Mouse (Mus musculus): ENCODE results near the gene Olfr248.
"Not testable (repeated sequence)": the region's sequence is repeated elsewhere in the genome, so short reads cannot be mapped to it uniquely, and the experiment has no call there.

Olfr248 gene

DNA sequence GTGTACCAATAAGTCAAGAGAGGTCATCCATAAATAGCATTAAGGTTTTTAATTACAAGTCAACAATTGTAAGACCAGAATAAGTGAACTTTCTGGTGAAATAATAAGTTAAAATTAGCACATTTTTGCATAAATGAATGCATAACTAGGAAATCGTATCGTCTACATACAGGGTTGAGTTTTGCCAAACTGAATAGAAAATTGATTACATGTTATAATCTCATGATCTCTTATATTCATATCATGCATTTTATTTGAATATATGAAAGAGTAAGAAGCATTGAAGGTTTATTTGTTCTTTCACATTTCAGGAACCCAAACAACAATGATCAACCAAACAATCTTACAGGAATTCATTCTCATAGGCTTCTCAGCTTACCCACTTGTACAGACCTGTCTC lies at the start of gene Olfr248:
TSS of gene Olfr248 (plus strand) at position 301 of the 400 bp plus-strand sequence.
- no peak for DNase-seq (ENCODE audit: low spot score)

DNA sequence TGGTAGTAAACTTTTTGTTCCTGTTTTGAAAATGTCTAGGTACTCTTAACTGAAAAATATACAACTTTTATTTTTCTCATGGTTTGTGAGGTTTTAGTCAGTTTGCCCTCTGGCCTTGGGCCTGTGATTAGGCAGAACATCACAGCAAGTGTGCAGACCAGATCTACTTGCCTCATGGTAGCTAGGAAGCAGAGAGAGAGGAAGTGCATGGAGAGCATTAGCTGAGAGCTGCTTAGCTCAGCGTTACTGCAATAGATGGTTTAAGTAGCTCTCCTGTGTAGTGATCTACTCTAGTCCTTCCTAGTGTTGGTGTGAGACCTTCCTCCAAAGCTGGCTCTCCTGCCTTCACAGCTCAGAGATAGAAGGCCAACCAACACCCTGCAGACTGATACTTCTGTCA lies 37.2 kb upstream of the Olfr248 start:
- not testable (repeated sequence) for DNase-seq (ENCODE audit: low spot score)

DNA sequence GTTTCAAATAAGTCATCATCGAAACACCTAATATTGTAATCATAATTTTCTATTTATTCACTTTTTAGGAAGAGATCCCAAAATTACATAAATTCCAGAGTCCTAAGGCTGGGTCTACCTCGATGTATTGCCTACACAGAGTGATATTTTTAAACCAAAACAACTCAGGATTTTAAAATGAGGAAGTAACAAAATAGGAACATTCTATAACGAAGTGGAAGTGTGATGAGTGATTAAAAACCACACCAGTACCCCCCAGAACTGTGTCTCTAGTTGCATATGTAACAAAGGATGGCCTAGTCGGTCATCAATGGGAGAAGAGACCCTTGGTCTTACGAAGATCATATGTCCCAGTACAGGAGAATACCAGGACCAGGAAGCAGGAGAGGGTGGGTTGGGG lies 36.2 kb upstream of the Olfr248 start:
- no peak for DNase-seq (ENCODE audit: low spot score)

DNA sequence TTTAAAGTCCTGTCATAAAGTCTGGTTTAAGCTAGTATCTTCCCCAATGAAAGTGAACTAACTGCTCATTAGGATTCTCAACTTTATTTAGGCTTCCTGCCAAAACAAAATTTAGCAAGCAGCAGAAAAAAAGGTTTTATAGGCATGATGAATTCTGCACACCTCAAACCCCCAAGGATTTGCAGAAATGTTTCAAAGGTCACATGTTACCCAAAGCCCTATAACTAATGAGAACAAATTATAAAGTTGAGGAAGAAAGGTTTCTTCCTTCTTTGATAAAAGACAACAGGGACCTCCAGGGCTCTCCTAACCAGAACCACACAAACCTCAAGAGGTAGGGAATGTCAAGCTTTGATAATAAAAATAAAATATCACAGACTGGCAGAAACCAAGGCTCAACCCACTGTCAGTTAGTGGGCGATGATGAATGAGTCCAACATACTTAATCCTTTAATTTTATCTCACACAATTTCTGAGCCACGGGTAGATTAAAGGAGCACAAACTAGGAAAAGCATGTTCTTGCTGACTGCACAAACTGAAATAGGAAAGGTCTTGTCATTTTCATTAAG lies 25.9 kb upstream of the Olfr248 start, which contains the start of gene Olfr417:
TSS of gene Olfr417 (plus strand) at position 241 of the 570 bp plus-strand sequence.
- no peak for DNase-seq (ENCODE audit: low spot score)

DNA sequence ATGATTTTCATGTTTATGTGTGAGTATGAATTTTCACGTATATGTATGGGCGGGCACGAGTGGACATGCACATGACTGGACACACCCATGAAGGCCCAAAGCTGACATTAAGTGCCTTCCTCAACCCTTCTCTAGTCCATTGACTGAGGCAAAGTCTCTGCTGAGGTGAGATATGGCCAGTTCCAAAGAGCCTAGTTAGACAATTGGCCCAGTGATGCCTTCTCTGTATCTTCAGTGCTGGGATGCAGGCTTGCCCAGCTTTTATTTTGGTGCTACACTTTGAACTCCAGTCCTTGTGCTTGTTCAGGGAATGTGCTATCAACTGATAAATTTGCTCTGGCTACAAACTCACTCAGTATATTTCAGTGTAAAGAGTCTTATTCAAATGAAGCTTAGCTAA lies 17.0 kb upstream of the Olfr248 start:
- no peak for DNase-seq (ENCODE audit: low spot score)

DNA sequence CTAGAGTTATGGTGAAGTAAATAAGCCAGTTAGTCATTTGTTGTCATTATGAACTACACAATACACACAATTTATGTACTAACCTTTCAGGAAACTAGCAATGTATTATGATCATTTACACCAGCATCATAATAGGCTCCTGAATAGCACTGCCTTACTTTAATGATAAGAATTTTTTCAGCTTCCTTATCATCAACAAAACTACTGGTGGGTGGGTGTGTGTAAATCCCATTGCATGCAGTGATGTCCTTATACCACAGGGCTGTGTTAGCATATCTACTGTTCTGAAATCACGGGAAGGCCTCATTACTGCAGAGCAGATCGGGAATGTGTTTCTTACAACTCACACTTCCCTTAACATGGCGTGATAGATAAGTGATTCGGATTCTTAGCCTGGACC lies 32.1 kb downstream of the Olfr248 start:
- DNase-seq (ENCODE audit: low spot score), result no peak

DNA sequence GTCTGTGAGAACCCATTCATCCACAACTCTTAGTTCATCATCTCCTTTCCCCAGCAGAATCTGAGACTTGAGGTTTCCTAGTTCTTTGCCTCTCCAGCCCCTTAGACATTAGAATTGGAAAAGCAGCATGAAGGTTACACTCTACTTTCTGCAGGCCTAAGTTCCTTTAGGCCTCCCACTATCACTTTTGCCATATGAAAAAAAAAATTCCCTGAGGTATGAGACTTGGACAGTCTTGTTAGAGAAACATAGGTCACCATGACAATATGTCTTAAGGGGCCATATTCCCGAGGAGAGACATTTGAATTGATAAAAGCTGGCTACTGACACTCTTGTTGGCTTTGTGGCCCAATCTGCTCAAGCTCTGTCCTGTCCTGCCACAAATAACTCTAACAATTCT lies 32.9 kb downstream of the Olfr248 start, which contains the start of gene Olfr414:
TSS of gene Olfr414 (plus strand) at position 301 of the 400 bp plus-strand sequence.
- no peak for DNase-seq (ENCODE audit: low spot score)

DNA sequence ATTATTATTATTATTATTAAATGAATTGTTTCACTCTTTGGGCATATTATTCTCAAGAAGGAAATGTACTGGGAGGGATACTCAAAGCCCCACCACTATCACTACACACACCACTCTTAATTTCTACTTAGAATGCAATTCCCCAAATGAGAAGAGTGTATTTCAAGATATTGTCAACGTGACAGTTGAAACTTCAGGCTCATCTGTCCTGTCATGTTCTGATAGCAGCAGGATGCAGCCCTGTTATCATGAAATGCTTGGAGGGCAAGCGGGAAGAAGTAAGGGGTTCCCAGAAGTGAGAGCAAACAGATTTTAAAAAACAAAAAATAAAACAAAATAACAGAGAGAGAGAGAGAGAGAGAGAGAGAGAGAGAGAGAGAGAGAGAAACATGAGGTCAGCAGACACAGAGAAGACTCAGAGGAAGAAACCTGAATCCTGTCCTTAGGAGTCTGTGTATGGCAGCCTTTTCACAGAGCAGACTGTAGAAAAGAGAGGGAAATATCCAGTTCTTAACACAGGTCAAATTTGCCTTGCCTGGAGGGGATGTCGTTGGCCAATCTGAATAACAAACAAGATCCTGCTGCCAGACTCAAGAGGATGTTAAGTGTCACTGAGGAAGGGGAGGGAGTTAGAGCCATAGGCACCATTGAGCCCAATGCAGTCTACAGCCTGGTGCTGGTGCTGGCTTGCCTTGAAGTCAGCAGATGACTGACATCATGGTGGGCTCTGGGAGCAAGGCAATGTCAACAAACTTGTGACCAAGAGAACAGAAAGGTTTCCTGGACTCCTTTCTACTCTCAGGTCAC lies 35.5 kb downstream of the Olfr248 start:
- no peak for DNase-seq (ENCODE audit: low spot score)

DNA sequence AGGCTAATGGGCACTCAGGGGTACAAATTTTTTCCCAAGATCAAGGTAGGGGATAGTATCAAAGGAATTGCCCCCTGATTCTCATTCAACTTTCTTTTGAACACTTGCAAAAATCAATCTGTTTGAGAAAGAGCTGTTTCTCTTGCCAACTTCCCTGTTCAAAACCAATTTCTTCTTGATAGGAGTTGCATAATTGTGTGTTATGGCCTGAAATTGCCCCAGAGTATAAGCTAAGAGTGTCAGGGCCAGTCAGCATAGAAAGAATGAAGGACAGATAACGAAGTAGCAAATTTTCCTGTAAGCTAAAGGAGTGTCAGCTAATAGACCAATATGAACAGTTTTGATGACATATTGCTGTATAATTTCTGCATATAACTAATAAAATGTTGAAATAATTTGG lies 36.6 kb downstream of the Olfr248 start:
- no peak for DNase-seq (ENCODE audit: low spot score)

DNA sequence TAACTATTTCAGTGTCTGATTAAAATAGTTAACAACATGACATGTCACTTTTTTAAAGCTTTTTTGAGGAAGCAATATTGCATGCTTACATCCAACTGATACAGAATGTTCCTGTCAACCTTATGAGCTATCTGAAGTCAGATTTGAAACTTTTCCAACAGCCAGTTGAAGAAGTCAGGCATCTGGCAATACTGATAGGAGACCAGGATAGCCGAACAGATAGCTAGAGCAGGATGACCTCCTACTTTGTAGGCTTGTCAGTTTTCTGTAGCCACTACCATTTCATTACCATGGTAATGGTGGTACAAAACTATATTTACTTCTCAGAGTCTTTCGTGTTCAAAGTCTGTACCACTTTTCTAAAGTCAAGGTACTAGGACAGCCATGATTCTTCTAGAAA lies 37.6 kb downstream of the Olfr248 start:
- DNase-seq (ENCODE audit: low spot score), result no peak

DNA sequence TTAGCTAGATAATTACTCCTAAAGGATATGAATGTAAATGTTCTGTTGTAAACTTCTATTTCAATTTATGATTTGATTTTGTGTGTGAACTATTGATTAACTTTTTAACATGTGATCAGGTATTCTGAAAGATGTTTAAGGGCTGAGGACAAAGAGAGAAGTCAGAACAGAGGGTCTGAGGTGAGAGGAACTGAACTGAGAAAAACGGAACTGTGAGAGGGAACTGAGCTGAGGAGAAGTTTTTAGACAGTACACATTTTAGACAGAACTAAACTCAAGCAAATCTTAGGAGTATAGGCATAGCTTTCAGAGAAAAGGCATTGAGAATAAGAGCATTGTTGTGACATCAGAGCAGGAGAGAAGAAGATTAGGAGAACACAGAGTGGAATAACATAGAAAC lies 43.3 kb downstream of the Olfr248 start:
- DNase-seq (ENCODE audit: low spot score), result no peak
